Mouse (Mus musculus): ENCODE data around the gene U2surp. TPM values are rescaled to one million over a fixed set of nuclear protein-coding genes. Genes with fewer than 3 reads are reported as not detected.

U2surp gene
- polyA plus RNA-seq, 1 experiment = 4.8 TPM

- TF ChIP-seq POLR2A (IDR thresholded peaks at IDR 0.05; ENCODE audit: low read depth, low read length) = no peak
- no peak for TF ChIP-seq CTCF (conservative IDR thresholded peaks at IDR 0.05; ENCODE audit: insufficient read depth, insufficient read length, low read depth, low read length)
- WGBS = 65% methylated on average over 5 of the region's 5 CpGs
- Histone ChIP-seq H3K27me3 (replicated peaks; ENCODE audit: control insufficient read depth, insufficient read depth, low read length) (no peaks in the 10 kb centered on the region), H3K27ac (ENCODE audit: insufficient read depth, low read depth, low read length) (no peak overlapping the region), H3K4me3 (ENCODE audit: insufficient read depth, low read depth, low read length) (no peak overlapping the region), H3K4me1 (ENCODE audit: control insufficient read depth, insufficient read depth, low read length) (peaks cover 17% of the 10 kb centered on the region; the same call in 1 of the 2 replicates), H3K36me3 (ENCODE audit: control insufficient read depth, insufficient read depth, low read length) (no peaks in the 10 kb centered on the region)
- DNase-seq = no peak
Measured at GRCm38 (mm10) chr9:95555233-95555740, 43.5 kb upstream of the U2surp start.

GRCm38 (mm10) chr9:95554231-95555221 is 42.7 kb upstream of the U2surp start:
- no peak for TF ChIP-seq POLR2A (IDR thresholded peaks at IDR 0.05; ENCODE audit: low read depth, low read length)
- no peak for TF ChIP-seq CTCF (conservative IDR thresholded peaks at IDR 0.05; ENCODE audit: insufficient read depth, insufficient read length, low read depth, low read length)
- no peaks in the 10 kb centered on the region for H3K27me3 ChIP-seq (replicated peaks; ENCODE audit: control insufficient read depth, insufficient read depth, low read length)
- no peaks in the 10 kb centered on the region for H3K36me3 ChIP-seq (ENCODE audit: control insufficient read depth, insufficient read depth, low read length)
- H3K4me1 ChIP-seq (ENCODE audit: control insufficient read depth, insufficient read depth, low read length) = peaks cover 17% of the 10 kb centered on the region; the same call in 1 of the 2 replicates
- peak; percentile 41 for DNase-seq
- no peak overlapping the region for H3K4me3 ChIP-seq (ENCODE audit: insufficient read depth, low read depth, low read length)
- 0 out of 2 replicates have a peak overlapping the region, but pooled peaks have one; percentile 14 for H3K27ac ChIP-seq (ENCODE audit: insufficient read depth, low read depth, low read length)
- WGBS = 70% methylated on average over 18 of the region's 18 CpGs

- H3K4me1 ChIP-seq (ENCODE audit: control insufficient read depth, insufficient read depth, low read length) = peaks cover 17% of the 10 kb centered on the region; the same call in 1 of the 2 replicates
- TF ChIP-seq CTCF (conservative IDR thresholded peaks at IDR 0.05; ENCODE audit: insufficient read depth, insufficient read length, low read depth, low read length) (no peak), POLR2A (IDR thresholded peaks at IDR 0.05; ENCODE audit: low read depth, low read length) (no peak)
- no peaks in the 10 kb centered on the region for H3K27me3 ChIP-seq (replicated peaks; ENCODE audit: control insufficient read depth, insufficient read depth, low read length)
- DNase-seq = peak; percentile 86
- H3K4me3 ChIP-seq (ENCODE audit: insufficient read depth, low read depth, low read length) = no peak overlapping the region
- H3K36me3 ChIP-seq (ENCODE audit: control insufficient read depth, insufficient read depth, low read length) = no peaks in the 10 kb centered on the region
- 36% methylated on average over 10 of the region's 10 CpGs for WGBS
- H3K27ac ChIP-seq (ENCODE audit: insufficient read depth, low read depth, low read length) = peak overlapping the region; percentile 56
Measured at GRCm38 (mm10) chr9:95552175-95552705, 40.4 kb upstream of the U2surp start.

- H3K27me3 ChIP-seq (replicated peaks; ENCODE audit: control insufficient read depth, insufficient read depth, low read length) = no peaks in the 10 kb centered on the region
- H3K4me3 ChIP-seq (ENCODE audit: insufficient read depth, low read depth, low read length) = no peak overlapping the region
- H3K27ac ChIP-seq (ENCODE audit: insufficient read depth, low read depth, low read length) = no peak overlapping the region
- no peak for TF ChIP-seq CTCF (conservative IDR thresholded peaks at IDR 0.05; ENCODE audit: insufficient read depth, insufficient read length, low read depth, low read length)
- TF ChIP-seq POLR2A (IDR thresholded peaks at IDR 0.05; ENCODE audit: low read depth, low read length) = no peak
- peaks cover 17% of the 10 kb centered on the region; the same call in 1 of the 2 replicates for H3K4me1 ChIP-seq (ENCODE audit: control insufficient read depth, insufficient read depth, low read length)
- WGBS = 60% methylated on average over 9 of the region's 9 CpGs
- peak; percentile 34 for DNase-seq
- no peaks in the 10 kb centered on the region for H3K36me3 ChIP-seq (ENCODE audit: control insufficient read depth, insufficient read depth, low read length)
Measured at GRCm38 (mm10) chr9:95550856-95551774, 39.3 kb upstream of the U2surp start.

- TF ChIP-seq CTCF (conservative IDR thresholded peaks at IDR 0.05; ENCODE audit: insufficient read depth, insufficient read length, low read depth, low read length) = no peak
- no peak for TF ChIP-seq POLR2A (IDR thresholded peaks at IDR 0.05; ENCODE audit: low read depth, low read length)
- DNase-seq = peak; percentile 78
- no peak overlapping the region for H3K4me3 ChIP-seq (ENCODE audit: insufficient read depth, low read depth, low read length)
- H3K4me1 ChIP-seq (ENCODE audit: control insufficient read depth, insufficient read depth, low read length) = peaks cover 17% of the 10 kb centered on the region; the same call in 1 of the 2 replicates
- WGBS = 39% methylated on average over 15 of the region's 15 CpGs
- H3K27ac ChIP-seq (ENCODE audit: insufficient read depth, low read depth, low read length) = no peak overlapping the region
- no peaks in the 10 kb centered on the region for H3K27me3 ChIP-seq (replicated peaks; ENCODE audit: control insufficient read depth, insufficient read depth, low read length)
- no peaks in the 10 kb centered on the region for H3K36me3 ChIP-seq (ENCODE audit: control insufficient read depth, insufficient read depth, low read length)
Measured at GRCm38 (mm10) chr9:95549626-95550411, 38.0 kb upstream of the U2surp start.

GRCm38 (mm10) chr9:95546679-95547078 is 34.9 kb upstream of the U2surp start:
- 35% methylated on average over 7 of the region's 7 CpGs for WGBS
- DNase-seq = no peak
- no peak overlapping the region for H3K4me3 ChIP-seq (ENCODE audit: insufficient read depth, low read depth, low read length)
- TF ChIP-seq POLR2A (IDR thresholded peaks at IDR 0.05; ENCODE audit: low read depth, low read length) = no peak
- TF ChIP-seq CTCF (conservative IDR thresholded peaks at IDR 0.05; ENCODE audit: insufficient read depth, insufficient read length, low read depth, low read length) = no peak
- H3K27me3 ChIP-seq (replicated peaks; ENCODE audit: control insufficient read depth, insufficient read depth, low read length) = no peaks in the 10 kb centered on the region
- no peaks in the 10 kb centered on the region for H3K36me3 ChIP-seq (ENCODE audit: control insufficient read depth, insufficient read depth, low read length)
- no peaks in the 10 kb centered on the region; the same call in 1 of the 2 replicates for H3K4me1 ChIP-seq (ENCODE audit: control insufficient read depth, insufficient read depth, low read length)
- no peak overlapping the region for H3K27ac ChIP-seq (ENCODE audit: insufficient read depth, low read depth, low read length)
